Mouse (Mus musculus) bone marrow, adult 2 months (tissue): ENCODE data around the gene Tspan5.

Source experiments
- CTCF ChIP-seq: fragments of 200-500 bp; IDR thresholded peaks from 2 replicates; pipeline ENCODE4 v1.5.1; 2011; ENCODE audit warnings: low read length, control low read depth; ENCODE audit not compliant: control insufficient read depth, insufficient read depth
- POLR2A ChIP-seq: fragments of 200-500 bp; IDR thresholded peaks from 2 replicates; pipeline ENCODE4 v1.6.1; 2011; ENCODE audit warnings: low read depth, mild to moderate bottlenecking, control low read depth, low read length, borderline replicate concordance; ENCODE audit not compliant: control insufficient read depth

DNA sequence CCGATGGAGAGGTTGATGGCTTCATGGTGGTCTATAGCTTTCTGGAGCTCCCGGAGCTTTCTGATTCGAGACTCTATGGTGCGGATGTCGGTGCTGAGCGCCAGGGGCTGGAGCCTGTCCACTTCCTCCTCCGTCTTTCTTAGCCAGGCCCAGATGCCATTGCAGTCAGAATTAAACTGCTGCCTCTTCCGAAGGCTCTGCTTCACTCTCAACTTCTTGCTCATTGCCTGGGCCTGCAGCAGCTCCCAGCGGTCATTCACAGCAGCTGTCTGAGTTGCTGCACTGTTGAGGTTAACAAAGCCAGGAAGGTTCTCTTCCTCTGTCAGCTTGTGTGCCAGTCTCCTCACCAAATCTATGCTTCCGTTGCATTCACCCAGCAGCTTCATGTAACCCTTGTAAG lies 195.2 kb downstream of the Tspan5 start:
- TF ChIP-seq CTCF = no peak
- TF ChIP-seq POLR2A = no peak
